Mouse (Mus musculus) cerebellum, postnatal 10 days (tissue): ENCODE data around the gene Prorsd1.

Experiments
- DNase-seq, 2 experiments: peaks; one replicate each; pipeline ENCODE4 v3.0.0; 2021; ENCODE audit warnings: mixed read lengths in 2 of 2

The Prorsd1 gene

GRCm38 (mm10) chr11:29503948-29504893 is 10.6 kb downstream of the Prorsd1 start:
- DNase-seq, result no peak

GRCm38 (mm10) chr11:29496962-29497361 is 17.9 kb downstream of the Prorsd1 start:
- DNase-seq, result no peak

- no peak for DNase-seq
Measured at GRCm38 (mm10) chr11:29493135-29493534, 21.7 kb downstream of the Prorsd1 start.

- DNase-seq, result no peak
Measured at GRCm38 (mm10) chr11:29474676-29475075, 40.2 kb downstream of the Prorsd1 start.
